Mouse (Mus musculus) ZHBTc4 (cell line): Measurements from ENCODE around the gene Tmem94.

ENCODE experiments used
- DNase-seq: peaks from one replicate; pipeline ENCODE4 v3.0.0-alpha.2; 2011; ENCODE audit warnings: low read depth, low spot score

Gene Tmem94

GRCm38 (mm10) chr11:115807971-115808370 lies 42.7 kb downstream of the Tmem94 start:
- DNase-seq: peak; percentile 56

DNA sequence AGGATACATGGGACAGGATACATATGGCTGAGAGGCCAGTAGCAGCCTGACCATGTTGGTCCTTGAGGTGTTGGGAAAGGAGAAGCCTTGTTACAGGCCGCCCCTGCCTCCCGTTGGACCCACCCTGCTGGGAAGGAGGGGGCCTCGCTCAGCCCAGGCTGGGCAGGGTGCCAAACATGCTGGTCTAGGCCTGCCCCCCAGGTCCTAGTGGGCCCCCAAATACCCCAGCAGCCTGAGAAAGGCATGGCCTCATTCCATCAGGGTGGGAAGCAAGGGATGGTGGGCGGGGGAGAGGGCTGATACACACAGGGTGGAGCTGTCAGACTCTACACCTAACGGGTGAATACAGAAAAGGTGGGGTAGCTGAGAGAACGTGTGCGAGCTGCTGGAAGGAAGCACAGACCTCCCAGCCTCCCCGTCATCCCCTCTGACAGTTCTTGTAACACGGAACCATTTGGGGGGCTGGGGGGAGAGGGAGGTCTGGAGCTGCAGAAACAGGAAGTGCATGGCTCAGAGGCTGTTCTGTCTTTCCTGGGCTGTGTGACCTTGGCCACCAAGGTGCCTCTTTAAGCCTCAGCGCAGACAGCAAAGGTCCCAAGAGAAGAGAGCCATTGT lies 43.6 kb downstream of the Tmem94 start:
- DNase-seq: no peak

- no peak for DNase-seq
These were observed 44.1 kb downstream of the Tmem94 start for GRCm38 (mm10) chr11:115809311-115809781.

GRCm38 (mm10) chr11:115810377-115810776 lies 45.1 kb downstream of the Tmem94 start:
- no peak for DNase-seq

DNA sequence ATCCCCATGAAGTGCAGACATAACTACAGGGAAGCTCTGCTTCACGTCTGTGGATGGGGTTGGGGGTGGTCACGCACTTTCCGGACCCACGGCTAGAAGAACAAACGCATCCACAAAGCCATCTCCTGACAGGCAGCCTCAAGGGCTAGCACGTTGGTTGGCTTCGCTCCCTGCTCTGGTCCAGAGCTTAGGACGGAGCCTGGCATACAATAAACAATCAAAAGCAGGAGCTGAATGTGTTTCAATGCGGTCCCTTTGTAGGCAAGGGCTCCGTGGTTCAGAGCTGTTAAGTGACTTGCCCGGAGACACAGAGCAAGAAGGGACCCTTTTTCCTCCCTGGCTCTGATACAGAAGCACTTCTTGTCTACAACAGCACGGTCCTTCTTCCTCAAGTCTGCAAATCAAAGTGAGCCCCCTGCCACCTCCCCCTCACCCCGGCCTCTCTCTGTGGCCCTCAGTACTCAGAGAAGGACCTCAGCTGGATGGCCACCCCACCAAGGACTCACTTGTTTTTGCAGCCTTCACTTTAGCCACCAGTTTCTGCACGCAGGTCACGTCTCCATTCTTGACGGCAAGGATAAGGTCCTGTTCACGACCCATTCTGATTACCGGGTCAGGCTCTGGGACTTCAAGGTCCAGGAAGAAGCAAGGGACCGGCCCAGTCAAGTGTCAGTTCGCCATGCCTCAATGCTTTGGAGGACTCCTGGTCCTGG lies 46.3 kb downstream of the Tmem94 start:
- no peak for DNase-seq

DNA sequence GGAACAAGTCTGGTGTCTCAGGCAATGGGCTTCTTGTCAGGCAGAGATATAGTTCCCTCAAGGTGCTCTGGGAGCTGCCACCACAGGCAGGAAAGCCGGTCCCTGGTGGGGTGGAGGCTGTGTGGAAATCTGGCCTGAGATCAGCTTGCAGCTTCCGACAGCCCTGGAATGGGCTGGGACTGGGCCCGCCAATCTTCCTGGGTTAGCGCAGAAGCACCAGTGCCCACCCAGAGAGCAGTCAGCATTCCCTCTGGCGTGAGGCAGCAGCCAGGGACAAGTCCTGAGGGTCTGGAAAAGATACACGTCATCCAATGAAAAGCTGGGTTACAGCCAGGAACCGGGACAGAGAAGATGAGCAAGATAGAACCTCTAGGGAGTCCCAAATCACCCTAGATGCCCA lies 46.9 kb downstream of the Tmem94 start:
- no peak for DNase-seq

- peak; percentile 65 for DNase-seq
These were observed 47.5 kb downstream of the Tmem94 start for GRCm38 (mm10) chr11:115812533-115813420.

GRCm38 (mm10) chr11:115813507-115814296 lies 48.5 kb downstream of the Tmem94 start, which contains the start of gene Caskin2:
Caskin2 (minus strand) TSS chr11:115813639.
- peak; percentile 99 for DNase-seq

GRCm38 (mm10) chr11:115814605-115815450 lies 49.6 kb downstream of the Tmem94 start, which contains the start of gene Tsen54:
Tsen54 (plus strand) TSS chr11:115814724.
- peak; percentile 92 for DNase-seq

- no peak for DNase-seq
These were observed 52.1 kb downstream of the Tmem94 start for GRCm38 (mm10) chr11:115817331-115817730.

GRCm38 (mm10) chr11:115819915-115820623 lies 54.8 kb downstream of the Tmem94 start:
- no peak for DNase-seq

DNA sequence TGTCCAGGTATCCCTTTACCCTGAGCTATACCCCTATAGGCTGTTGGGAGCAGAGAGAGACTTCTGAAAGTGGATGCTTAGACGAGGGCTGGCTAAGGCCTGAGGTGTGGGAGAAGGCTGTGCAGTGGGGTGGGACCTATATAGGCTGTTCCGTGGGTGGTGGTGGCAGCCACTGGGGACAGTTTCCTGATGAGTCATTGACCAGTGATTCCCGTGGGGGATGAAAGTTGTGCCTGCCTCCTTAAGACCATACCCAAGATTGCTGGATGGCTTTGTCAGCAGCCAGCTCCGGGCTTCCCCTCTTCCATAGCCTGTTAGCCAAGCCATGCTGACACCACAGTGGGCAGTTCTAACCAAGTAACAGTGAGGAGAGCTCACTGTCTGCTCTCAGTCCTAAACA lies 55.8 kb downstream of the Tmem94 start:
- no peak for DNase-seq

- peak; percentile 97 for DNase-seq
These were observed 58.8 kb downstream of the Tmem94 start, which contains the start of gene Llgl2 for GRCm38 (mm10) chr11:115823774-115824740. Llgl2 (plus strand) TSS chr11:115824049.

DNA sequence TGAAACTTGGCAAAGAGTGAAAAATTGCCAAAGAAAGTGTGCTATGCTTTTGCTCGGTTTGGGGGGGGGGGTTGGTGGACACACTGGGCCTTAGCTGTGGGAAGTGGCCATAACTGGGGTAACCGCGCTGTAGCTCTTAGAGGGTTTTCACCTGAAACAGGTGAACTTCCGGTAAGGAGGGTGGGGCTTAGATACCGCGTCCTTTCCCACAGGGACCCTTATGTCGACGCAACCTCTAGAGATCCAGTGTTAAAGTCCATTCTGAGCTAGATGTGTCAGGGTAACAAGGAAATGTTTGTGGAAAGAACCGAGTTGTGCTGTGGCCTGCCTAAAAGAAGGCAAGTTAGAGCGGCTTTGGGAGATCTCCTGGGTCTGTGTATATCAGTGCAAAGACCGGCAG lies 59.6 kb downstream of the Tmem94 start:
- no peak for DNase-seq

DNA sequence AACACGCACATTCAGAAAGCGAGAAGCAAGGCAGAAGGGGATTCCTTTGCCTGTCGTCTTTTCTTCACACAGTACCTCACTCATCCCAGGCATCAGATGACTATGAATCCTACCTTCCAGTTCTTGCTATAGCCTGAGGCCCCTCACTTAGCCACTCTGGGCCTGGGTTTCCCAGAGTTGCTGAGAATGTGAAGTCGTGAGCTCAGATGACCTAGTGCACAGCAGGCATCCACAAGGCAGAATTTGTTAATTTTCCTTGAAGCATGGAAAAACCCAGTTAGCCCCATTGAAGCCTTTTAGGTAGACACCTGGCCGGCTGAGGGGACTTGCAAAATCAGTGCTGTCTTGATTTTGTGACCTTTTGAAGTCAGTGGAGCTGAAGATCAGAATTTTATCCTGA lies 61.3 kb downstream of the Tmem94 start:
- peak; percentile 51 for DNase-seq

DNA sequence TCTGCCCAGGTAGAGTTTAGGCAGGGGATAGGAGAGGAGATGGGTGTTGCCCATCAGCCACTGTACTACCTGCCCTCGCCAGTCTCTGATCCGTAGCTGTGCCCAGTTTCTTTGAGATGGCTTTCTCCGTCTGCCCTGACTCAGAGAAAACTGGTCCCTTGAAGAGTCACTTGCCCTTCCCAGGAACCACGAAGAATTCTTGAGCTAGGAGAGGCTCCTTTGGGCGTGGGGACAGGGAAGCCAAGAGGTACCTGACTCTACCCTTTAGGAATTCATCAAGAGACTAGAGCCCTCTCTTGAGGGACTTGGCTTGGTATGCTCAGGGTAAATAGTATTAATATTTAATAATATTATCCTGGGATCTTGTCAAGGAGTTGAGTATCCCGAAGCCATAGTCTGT lies 62.4 kb downstream of the Tmem94 start:
- DNase-seq: no peak

DNA sequence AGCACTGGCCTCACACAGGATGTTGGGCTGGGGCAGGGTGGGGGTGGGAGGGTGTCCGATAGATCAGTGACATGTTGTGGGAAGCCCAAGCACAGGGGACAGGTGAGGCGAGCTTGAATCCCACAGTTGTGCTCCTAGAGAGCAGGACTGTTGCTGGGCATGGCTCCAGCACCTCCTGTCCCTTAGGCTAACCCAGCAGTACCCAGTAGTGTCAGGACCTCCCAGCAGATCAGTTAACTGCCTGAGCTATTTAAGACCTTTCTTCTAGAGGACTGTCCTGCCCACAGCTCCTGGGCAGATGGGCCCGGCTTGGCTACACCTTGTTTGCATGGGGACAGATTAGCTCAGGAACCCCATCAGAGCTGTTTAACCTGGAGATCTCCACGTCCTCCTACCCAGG lies 63.8 kb downstream of the Tmem94 start:
- DNase-seq: no peak

DNA sequence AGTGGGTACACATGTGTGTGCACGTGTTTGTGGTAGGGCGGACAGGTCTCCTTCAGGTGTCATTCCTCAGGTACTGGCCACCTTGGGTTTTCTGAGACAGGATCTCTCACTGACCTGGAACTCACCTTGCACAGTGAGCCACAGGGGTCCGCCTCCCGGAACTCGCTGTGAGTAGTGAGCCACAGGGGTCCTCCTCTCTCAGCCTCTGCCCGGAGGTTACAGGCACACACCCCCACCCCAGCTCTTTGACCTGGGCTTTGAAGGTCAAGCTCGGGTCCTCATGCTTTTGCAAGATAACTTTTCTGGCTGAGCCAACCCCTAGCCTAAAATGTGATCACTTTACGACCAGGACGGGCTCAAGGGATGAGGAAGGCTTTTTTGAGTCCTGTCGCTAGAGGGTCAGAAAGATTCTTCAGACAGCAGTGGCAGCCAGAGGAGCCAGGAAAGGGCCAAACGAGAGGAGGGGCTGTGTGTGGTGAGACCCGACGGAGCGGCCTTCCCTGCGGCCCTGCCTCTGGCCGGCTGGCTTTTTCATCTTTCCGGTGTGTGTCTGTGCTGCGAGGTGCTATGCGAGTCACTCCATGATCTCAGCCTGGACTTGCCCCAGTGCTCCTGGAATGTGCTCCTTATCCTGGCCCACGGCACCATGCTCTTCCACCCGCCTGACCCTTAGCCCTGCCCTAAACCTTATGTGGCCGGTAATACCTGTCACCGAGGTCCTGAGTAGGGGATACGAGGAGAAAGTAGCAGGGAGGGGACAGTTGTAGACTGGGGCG lies 65.5 kb downstream of the Tmem94 start:
- peak; percentile 94 for DNase-seq
